Mouse (Mus musculus): ENCODE measurements around the gene Creb3l1.

DNA sequence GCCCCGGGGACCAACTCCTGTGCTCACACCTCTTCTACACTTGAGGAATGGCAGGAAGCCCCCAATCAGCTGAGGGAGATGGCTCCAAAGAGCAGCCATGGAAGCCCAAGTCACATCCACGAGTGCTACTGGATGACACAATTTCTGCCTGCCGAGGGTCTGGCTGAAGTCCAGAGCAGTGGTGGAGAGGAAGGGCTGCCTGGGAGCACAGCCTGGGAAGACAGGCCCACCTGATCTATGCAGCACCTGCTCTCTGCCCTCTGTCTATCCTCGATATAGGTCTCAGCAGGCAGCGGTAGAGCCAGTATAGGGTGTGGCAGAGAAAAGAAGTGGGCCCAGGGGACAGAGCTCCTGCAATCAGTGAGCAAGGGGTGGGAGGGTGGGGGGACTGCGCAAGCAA is 77.5 kb downstream of the Creb3l1 start:
- TF ChIP-seq CTCF (IDR thresholded peaks at IDR 0.05; ENCODE audit: low read depth) (no peak), EP300 (IDR thresholded peaks at IDR 0.05; ENCODE audit: low read depth) (no peak)

All from liver, postnatal 0 days (tissue).